Comparison of ENCODE assay signal across 1 mouse cellular context in genomic region chr11:102411061-102411460, GRCm38 (mm10).
TF ChIP-seq lines count a peak whose summit lies in the region.

No protein-coding gene starts in this region.

TF ChIP-seq in MEL, 35 proteins besides CTCF, POLR2A, EP300 and RAD21 (continued from another document):
- no peak for TF ChIP-seq MYB (IDR thresholded peaks at IDR 0.05; ENCODE audit: low read depth, low read length)
- no peak for TF ChIP-seq CHD1 (IDR thresholded peaks at IDR 0.05; ENCODE audit: low read depth, low read length)
- no peak for TF ChIP-seq NELFE (IDR thresholded peaks at IDR 0.05; ENCODE audit: low read depth, low read length)
- TF ChIP-seq NRF1 (IDR thresholded peaks at IDR 0.05; ENCODE audit: insufficient read depth, low read depth, low read length, poor library complexity, severe bottlenecking), result no peak
- no peak for TF ChIP-seq MAFK (IDR thresholded peaks at IDR 0.05; ENCODE audit: borderline replicate concordance, low read depth, low read length)
- TF ChIP-seq SIN3A (IDR thresholded peaks at IDR 0.05; ENCODE audit: low read length), result no peak
- TF ChIP-seq ETS1 (IDR thresholded peaks at IDR 0.05; ENCODE audit: low read depth, low read length), result no peak
TF ChIP-seq in MEL: peak in this region for 0.
